Mouse (Mus musculus) spleen, adult 2 months (tissue): ENCODE measurements at regions not wholly inside any gene's neighbourhood (a gene's known extent, or its start where the extent isn't known, plus 50 kb on each side); places are given as distances from the start of the nearest gene placed in this dataset.

Source experiments
- DNase-seq, 2 experiments: peaks; one replicate each; pipeline versions ENCODE4 v3.0.0 to v3.0.0-alpha.2; 2012 to 2021; ENCODE audit warnings: low spot score in 2 of 2, low read depth in 1 of 2
- H3K27ac ChIP-seq: fragments of 200-500 bp; 2 replicates; pipeline ENCODE4 v1.5.1; 2012; ENCODE audit warnings: low read length, inconsistent platforms; ENCODE audit not compliant: insufficient read depth
- H3K27me3 ChIP-seq: fragments of 200-500 bp; 2 replicates; pipeline ENCODE4 v1.6.1; 2012; ENCODE audit warnings: mild to moderate bottlenecking, moderate library complexity, low read length, inconsistent platforms; ENCODE audit not compliant: control insufficient read depth, insufficient read depth
- H3K36me3 ChIP-seq: fragments of 200-500 bp; 2 replicates; pipeline ENCODE4 v1.6.1; 2012; ENCODE audit warnings: mild to moderate bottlenecking, low read length, inconsistent platforms; ENCODE audit not compliant: control insufficient read depth, insufficient read depth
- H3K4me1 ChIP-seq: fragments of 200-500 bp; 2 replicates; pipeline ENCODE4 v1.6.1; 2011; ENCODE audit warnings: inconsistent platforms; ENCODE audit not compliant: control insufficient read depth, insufficient read depth, insufficient read length
- H3K4me3 ChIP-seq: fragments of 200-500 bp; 2 replicates; pipeline ENCODE4 v1.5.1; 2011; ENCODE audit warnings: mild to moderate bottlenecking, inconsistent platforms; ENCODE audit not compliant: insufficient read depth, insufficient read length; ENCODE audit errors: extremely low read depth
- CTCF ChIP-seq: fragments of 200-500 bp; IDR thresholded peaks from 2 replicates; pipeline ENCODE4 v1.5.1; 2011; ENCODE audit warnings: mild to moderate bottlenecking, inconsistent platforms; ENCODE audit not compliant: insufficient read depth, insufficient read length, insufficient replicate concordance; ENCODE audit errors: extremely low read depth
- POLR2A ChIP-seq: fragments of 200-500 bp; IDR thresholded peaks from 2 replicates; pipeline ENCODE4 v1.6.1; 2011; ENCODE audit warnings: low read depth, low read length, inconsistent platforms
- WGBS: fragments of 180-500 bp; shearing (Covaris S2); methylation state at CpG from one replicate; pipeline ENCODE4 v1.1.7; 2018; 5-methylcytosine and 5-hydroxymethylcytosine counted together

DNA sequence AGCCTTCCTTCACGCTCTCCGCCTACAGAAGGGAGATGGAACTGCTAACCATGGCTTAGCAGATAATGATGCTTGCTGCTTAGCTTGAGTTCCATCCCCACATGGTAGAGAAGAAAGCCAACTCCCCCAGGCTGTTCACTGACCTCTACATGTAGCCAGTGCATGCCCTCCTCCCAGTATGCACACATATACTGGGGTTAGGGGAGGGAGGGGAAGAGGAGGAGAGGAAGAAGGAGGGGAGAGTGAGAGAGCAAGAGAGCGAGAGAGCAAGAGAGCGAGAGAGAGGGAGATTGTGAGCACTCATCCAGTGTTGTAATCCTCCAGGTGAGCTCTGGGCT lies 79.3 kb upstream of the Actrt2 start:
- Histone ChIP-seq H3K4me3 (no peak overlapping the region), H3K4me1 (no peaks in the 10 kb centered on the region), H3K36me3 (no peaks in the 10 kb centered on the region), H3K27ac (no peak overlapping the region), H3K27me3 (no peaks in the 10 kb centered on the region)
- WGBS, result 86% methylated on average over 4 of the region's 4 CpGs
- DNase-seq, result no peak
- no peak for TF ChIP-seq CTCF
- no peak for TF ChIP-seq POLR2A

DNA sequence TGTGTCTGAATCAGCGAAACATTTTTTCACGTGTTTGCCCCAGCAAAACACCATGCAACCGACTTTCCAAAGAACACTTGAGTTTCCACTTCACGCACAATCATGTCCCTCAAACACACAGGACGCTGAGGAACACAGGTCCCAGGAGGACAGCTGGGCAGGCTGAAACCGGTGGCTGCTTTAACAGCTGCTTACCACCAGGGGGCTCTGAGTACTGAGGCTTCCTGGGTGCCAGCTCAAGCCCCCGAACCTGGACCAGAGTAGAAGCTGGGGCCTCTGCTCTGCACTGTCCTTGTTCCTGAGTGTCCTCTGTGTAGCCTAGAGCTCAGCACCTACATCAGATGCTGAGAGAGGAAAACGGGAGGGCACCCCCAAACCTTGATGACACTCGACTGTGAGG lies 81.5 kb upstream of the Actrt2 start:
- peak; percentile 53; the same call in 1 of the 2 replicates for TF ChIP-seq CTCF
- TF ChIP-seq POLR2A, result no peak
- WGBS, result 43% methylated on average over 9 of the region's 9 CpGs
- Histone ChIP-seq H3K27me3 (no peaks in the 10 kb centered on the region), H3K4me1 (no peaks in the 10 kb centered on the region), H3K36me3 (no peaks in the 10 kb centered on the region), H3K4me3 (no peak overlapping the region), H3K27ac (no peak overlapping the region)
- DNase-seq, result peak in 1 of 2 experiments; percentile 6

DNA sequence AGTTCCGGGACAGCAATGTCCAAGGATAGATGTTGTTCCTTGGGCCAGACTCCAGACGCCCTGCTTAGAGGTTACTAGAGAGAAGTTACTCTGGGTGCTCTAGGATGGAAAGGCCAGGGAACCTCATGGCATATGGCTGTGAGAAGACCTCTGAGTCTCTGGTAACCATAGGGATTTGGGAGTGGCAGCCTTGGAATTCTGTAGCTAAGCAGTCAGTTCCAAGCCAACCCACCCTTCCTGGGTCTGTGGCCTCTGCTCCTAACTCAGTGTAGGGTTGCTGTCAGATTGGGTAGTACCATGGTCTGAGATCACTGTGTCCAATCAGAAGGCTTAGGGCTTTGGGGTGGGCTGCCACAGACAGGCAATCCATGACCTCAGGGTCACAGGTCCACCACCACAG lies 82.3 kb upstream of the Actrt2 start:
- H3K36me3 ChIP-seq, result no peaks in the 10 kb centered on the region
- 88% methylated on average over 2 of the region's 2 CpGs for WGBS
- no peak for TF ChIP-seq CTCF
- no peak for TF ChIP-seq POLR2A
- DNase-seq, result no peak
- H3K4me1 ChIP-seq, result no peaks in the 10 kb centered on the region
- H3K27ac ChIP-seq, result no peak overlapping the region
- no peak overlapping the region for H3K4me3 ChIP-seq
- no peaks in the 10 kb centered on the region for H3K27me3 ChIP-seq

DNA sequence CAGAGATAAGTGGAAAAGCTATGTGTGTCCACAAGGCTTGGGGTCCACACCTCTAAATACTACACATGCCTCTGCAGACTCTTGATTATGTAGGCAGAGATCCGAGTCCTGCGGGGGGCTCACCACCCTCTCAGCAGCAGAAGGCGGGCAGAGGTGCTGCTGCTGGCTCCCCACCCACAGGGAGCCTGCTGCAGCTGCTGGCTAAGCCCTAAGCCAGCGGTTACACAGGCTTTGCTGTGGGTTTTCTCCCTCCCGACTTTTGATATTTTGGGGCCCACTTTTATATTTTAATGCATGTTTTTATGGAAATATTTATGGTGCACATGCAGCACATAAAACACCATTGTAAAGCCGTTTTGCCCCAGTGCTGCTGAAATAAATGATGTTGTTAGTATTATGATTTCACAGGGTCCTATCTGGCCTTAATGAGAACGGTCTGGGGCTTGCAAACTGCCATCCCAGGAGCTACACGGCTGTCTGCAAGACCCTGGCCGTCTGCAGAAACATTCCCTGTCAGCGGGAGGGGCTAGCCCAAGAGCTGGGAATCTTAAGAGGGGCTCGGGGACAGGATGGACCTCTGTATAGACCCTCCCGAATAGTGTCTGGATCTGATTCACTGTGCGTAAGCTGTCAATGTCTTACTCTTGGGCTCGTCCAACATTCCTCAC lies 82.9 kb upstream of the Actrt2 start:
- Histone ChIP-seq H3K27me3 (no peaks in the 10 kb centered on the region), H3K36me3 (no peaks in the 10 kb centered on the region)

DNA sequence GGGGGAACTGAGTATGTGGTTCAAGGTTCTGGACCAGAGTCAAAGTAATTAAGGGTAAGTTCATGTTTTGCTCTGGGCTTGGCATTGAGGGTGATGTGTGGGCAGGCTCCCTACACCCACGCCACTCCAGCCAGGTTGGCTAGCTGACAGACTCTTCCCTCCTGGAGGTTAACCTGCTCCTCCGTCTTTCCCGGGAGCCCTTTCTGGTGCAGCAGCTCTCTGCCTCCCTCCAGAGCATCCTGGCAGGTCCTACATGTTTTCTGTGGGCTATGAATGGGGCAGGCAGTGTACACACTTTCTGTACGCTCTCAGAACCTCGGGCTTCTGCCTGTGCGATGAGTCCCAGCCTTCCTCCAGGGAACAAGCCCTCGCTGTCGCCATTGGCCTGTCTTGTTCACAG lies 82.8 kb upstream of the Ttc34 start:
- Histone ChIP-seq H3K4me1 (no peaks in the 10 kb centered on the region), H3K27ac (no peak overlapping the region), H3K36me3 (no peaks in the 10 kb centered on the region), H3K4me3 (no peak overlapping the region), H3K27me3 (no peaks in the 10 kb centered on the region)
- WGBS, result 81% methylated on average over 8 of the region's 8 CpGs
- DNase-seq, result no peak
- no peak for TF ChIP-seq POLR2A
- no peak for TF ChIP-seq CTCF

More for the DNA sequence above, 82.9 kb upstream of the Actrt2 start:
- TF ChIP-seq CTCF (no peak), POLR2A (no peak)
- no peak for DNase-seq
- no peaks in the 10 kb centered on the region for H3K4me1 ChIP-seq
- H3K4me3 ChIP-seq, result no peak overlapping the region
- WGBS, result 84% methylated on average over 14 of the region's 14 CpGs
- no peak overlapping the region for H3K27ac ChIP-seq

DNA sequence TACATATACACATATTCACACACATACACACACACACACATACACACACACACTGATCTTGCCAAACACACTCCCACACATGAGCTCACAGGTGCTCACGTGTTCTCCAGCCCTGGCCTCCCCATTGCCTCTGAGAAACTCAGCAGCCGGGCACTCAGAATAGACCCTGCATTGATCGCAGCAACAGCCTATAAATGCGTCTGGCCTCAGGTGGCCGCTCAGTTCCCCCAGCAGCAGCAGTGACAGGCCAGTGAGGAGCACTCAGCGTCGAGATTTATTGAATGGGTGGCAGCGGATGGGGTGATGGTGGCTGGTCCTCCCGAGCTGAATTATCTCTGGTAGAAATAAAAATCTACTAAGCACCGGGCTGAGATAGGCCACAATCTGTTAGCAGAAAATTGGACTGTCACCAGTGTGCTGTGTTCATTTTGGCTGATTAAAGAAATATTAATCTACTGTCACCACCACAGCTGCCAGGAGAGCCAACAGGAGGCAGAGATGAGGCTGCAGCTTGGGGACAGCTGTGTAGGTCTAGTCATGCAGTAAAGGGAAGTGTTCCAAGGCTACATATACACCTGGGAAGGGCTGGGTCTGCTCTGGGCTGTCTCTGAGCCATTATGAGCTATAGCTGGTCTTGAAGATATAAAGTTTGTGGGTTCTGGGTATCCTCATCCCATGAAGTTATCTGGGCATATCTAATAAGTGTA lies 80.4 kb upstream of the Ttc34 start:
- Histone ChIP-seq H3K4me3 (no peak overlapping the region), H3K4me1 (no peaks in the 10 kb centered on the region), H3K27ac (no peak overlapping the region), H3K27me3 (no peaks in the 10 kb centered on the region), H3K36me3 (no peaks in the 10 kb centered on the region)
- WGBS, result 87% methylated on average over 10 of the region's 10 CpGs
- DNase-seq, result no peak
- TF ChIP-seq CTCF (no peak), POLR2A (no peak)

DNA sequence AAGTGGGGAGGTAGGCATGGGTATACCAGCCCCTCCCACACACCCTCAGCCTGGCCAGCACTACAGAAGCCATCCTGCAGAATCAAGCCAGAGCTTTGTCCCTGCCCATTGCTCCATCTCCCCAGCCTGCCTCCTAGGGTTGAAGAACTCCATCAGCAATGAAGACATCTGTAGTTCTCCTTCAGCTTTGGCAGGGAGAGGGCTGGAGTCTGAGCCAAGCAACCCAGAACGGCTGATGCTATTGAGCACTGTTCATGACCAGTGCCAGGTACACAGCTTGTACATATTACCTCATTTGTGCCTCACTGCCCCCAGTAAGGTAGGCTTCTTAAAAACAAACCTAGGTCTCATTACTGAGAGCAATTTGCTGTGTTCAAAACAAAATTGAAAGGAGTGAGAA lies 77.4 kb upstream of the Ttc34 start:
- DNase-seq, result no peak
- TF ChIP-seq POLR2A (no peak), CTCF (no peak)
- no peaks in the 10 kb centered on the region for H3K4me1 ChIP-seq
- no peaks in the 10 kb centered on the region for H3K27me3 ChIP-seq
- 85% methylated on average over 1 of the region's 1 CpGs for WGBS
- no peaks in the 10 kb centered on the region for H3K36me3 ChIP-seq
- no peak overlapping the region for H3K27ac ChIP-seq
- no peak overlapping the region for H3K4me3 ChIP-seq
